Mouse (Mus musculus): Measurements from ENCODE around the gene Ptprd.

Gene Ptprd

GRCm38 (mm10) chr4:76025571-76026325, 2186.0 kb downstream of the Ptprd start:
- no peak for DNase-seq (ENCODE audit: low spot score in 2 of 2)

DNA sequence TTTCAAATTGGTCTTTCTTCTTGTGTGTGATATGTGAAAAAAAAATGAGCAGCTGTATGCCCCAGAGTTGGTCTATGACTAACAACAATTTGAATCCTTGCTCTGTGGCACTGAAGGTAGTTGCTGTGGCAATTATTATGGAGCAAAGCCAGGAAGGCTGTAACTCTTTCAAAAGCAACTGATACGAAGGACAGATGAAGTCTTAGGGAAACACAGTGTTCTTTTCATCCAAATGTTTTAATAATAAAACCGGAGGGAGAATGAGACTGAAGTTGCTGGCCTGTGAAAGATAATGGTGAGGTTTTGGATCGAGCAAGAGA, 2187.3 kb downstream of the Ptprd start:
- no peak for DNase-seq (ENCODE audit: low spot score in 2 of 2)

DNA sequence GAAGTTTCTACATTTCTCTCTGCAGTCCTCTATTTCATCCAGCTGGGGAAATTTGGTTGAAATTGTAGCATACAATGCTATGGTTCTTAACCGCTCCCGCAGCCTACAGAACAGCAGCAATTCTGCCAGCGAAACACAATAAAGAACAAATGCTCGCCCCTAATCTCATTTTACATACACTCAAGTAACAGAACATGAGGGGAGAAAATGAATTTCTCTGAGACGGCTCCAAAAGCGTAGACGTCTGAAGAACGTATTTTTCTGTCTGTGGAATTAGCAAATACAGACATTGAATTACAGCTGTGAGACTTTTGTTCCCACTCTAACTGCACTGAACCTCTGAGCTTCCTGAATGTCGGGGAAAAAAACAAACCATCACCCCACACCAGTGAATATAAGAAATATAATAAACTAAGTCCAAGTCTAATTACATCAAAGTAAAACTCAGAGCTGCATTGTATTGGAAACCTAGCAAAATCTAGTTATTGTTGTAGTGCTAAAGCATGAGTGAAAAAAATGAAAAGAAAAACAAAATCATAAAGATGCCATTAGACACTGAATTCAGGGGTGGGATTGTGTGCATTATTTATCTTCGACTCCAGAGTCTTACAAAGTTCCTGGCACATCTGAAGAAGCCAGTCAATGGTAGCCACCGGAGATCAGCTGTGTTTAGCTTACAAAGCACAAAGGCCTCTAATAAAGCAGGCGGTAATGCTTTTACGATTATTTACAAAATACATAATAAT, 2187.8 kb downstream of the Ptprd start:
- DNase-seq (ENCODE audit: low spot score in 2 of 2), result no peak

GRCm38 (mm10) chr4:76021670-76022069, 2190.1 kb downstream of the Ptprd start:
- DNase-seq (ENCODE audit: low spot score in 2 of 2), result no peak

GRCm38 (mm10) chr4:76015026-76015425, 2196.7 kb downstream of the Ptprd start:
- DNase-seq (ENCODE audit: low spot score in 2 of 2), result no peak

- no peak for DNase-seq (ENCODE audit: low spot score in 2 of 2)
Measured at GRCm38 (mm10) chr4:76014151-76014840, 2197.5 kb downstream of the Ptprd start.

DNA sequence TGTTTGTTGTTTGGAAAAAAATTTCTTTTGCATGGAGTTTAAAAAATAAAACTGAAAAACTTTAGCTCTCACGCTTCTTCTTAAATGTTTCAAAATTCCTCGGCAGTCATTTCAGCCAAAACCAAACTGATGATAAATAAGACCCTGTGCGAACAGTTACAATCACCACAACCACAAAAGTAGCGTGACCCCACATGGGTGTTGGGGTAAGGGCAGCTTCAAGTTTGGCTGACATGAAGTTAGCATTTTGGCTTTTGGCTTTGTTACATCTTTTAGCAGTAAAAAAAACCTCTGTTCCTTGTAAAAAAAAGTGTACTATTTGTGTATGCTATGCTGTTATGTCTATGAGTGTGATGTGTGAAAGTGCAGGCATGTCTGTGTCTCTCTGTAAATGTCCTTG, 2203.2 kb downstream of the Ptprd start:
- no peak for DNase-seq (ENCODE audit: low spot score in 2 of 2)

DNA sequence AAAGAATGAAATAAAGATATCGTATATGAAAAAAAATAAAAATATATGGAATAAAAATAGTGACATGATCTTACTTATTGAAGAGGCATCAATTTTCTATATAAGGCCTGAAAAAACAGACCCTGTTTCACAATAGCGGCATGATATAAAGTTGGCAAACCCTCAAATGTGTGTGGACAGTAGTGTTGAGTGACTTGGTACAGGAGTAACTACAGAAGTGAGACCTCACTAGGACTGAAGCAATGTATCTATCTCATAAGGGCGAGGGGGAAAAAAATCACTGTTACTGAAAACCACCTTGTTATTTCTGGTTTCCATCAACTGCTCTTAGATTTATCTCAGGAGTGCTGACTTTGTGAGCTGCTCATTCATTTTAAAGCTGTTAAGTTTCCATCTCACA, 2204.5 kb downstream of the Ptprd start:
- no peak for DNase-seq (ENCODE audit: low spot score in 2 of 2)

GRCm38 (mm10) chr4:76006717-76007116, 2205.0 kb downstream of the Ptprd start:
- DNase-seq (ENCODE audit: low spot score in 2 of 2), result no peak

- DNase-seq (ENCODE audit: low spot score in 2 of 2), result no peak
Measured at GRCm38 (mm10) chr4:76004161-76004560, 2207.6 kb downstream of the Ptprd start.

DNA sequence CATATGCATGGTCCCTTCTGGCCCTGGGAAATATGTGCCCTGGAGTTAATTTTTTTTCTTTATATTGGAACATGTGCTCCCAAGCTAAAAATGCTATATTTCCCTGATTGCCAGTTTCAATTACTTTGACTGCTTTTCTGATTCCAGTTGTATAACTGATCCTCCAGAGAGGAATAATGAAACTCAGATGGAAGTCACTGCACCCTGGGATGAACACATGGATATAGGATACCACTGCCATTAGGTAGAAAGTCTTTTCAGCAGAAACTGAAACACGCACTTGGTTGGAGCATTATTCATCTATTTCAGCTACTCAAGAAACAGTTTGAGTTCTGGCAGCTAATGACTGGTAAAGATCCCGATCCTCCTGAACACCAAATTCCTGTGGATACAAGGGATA, 2211.5 kb downstream of the Ptprd start:
- no peak for DNase-seq (ENCODE audit: low spot score in 2 of 2)

GRCm38 (mm10) chr4:75995841-75996240, 2215.9 kb downstream of the Ptprd start:
- DNase-seq (ENCODE audit: low spot score in 2 of 2), result no peak

DNA sequence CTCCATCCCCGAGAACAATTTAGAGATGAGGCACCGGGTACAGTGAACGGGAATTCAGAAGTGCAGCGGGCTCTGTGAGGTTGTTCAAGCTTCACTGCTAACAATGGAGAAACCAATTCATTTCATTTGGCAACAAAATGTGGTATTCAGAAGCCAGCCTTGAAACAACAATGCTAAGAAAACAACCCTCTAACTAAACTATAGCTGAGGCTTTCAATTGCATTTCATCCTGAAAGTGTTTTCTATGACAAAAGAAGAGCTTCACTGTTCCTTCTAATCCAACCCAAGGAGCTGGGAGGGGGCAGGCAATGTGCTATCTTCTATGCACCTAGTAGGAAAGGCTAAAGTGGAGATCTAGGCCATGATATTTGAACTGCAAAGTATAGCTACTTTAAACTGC, 2217.2 kb downstream of the Ptprd start:
- DNase-seq (ENCODE audit: low spot score in 2 of 2), result no peak

DNA sequence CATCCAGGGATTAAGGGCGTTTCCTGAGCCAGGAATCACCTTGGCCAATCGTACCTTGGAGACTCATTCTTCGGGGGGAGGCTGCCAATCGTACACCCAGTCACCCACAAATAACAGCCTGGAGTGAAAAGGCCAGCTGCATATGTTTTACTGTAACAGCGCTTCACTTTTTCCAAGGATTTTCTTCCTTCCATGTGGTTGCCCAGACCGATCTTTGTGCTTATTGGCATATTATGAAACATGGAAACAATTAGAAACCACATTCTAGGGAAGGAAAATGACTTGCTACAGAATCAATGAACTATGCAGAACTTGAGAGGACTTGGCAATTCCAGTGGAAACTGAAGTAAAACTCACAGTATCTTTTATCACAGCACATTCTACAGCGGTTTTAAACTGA, 2218.7 kb downstream of the Ptprd start:
- DNase-seq (ENCODE audit: low spot score in 2 of 2), result no peak

DNA sequence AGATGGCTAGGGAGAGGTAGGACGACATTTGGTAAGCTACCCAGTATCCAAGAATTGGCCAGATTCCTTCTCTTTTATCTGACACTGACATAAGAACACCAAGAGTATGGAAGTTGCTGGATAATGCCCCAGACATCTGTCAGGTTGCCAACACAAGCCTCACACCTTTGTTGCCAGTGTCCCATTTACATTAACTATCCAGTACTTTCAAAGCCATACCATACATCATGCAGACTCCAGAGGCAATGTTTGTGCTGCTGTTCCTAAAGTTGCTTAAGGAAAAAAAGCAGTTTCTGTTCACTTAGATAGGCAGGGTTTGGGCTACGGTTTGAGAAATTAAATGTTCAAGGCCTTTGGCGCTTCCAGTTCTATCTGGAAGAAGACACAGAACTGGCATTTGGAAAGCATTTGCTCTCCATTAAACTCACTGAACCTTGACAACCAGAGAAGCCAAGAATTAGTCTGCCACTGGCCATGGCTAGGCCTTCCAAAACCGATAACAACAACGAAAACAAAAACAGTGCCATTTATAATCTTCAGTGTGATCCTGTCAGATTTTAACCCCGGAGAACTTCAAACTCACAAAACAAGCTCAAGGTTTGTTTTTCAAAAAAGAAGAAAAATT, 2220.0 kb downstream of the Ptprd start:
- DNase-seq (ENCODE audit: low spot score in 2 of 2), result no peak

DNA sequence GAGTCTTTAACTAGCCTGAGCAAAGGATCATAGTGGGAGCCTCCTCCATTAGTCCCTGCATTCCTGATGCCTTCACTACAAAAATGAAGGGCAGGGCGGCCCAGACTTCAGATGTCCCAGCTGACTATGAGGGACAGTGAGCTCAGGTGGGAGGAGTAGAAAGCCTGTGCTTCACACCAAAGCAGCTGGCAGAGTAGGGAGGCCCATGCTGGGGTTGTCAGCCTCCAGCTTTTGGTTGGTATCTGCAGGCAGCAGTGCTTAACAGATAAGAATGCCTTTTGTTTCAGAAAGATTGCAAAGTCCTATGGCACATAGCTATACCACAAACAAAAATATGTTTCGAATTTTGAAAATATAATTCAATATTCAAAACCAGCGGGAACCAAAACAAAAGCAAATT, 2237.0 kb downstream of the Ptprd start:
- no peak for DNase-seq (ENCODE audit: low spot score in 2 of 2)

- no peak for DNase-seq (ENCODE audit: low spot score in 2 of 2)
Measured at GRCm38 (mm10) chr4:75973322-75973721, 2238.4 kb downstream of the Ptprd start.

- DNase-seq (ENCODE audit: low spot score in 2 of 2), result no peak
Measured at GRCm38 (mm10) chr4:75969961-75970360, 2241.8 kb downstream of the Ptprd start.

DNA sequence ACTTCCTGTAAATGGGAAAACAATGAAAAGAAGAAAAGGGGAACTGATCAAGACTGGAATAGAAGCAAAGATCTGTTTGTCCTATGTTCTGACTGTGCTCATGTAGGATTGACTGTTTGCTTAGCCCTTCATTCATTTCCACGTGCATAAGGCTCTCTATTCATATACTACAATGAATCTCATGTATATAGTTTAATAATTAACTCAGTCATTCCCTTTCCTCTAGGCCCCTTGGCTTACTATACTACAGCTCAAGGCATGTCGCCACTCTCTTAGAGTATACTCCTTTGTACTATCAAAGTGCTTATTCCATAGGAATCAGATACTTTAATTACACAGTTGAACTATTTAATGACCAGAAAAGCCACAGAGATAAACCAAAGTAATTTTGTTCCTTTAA, 2243.1 kb downstream of the Ptprd start:
- no peak for DNase-seq (ENCODE audit: low spot score in 2 of 2)

GRCm38 (mm10) chr4:75965810-75966209, 2246.0 kb downstream of the Ptprd start:
- DNase-seq (ENCODE audit: low spot score in 2 of 2), result no peak

GRCm38 (mm10) chr4:75962916-75963315, 2248.8 kb downstream of the Ptprd start:
- no peak for DNase-seq (ENCODE audit: low spot score in 2 of 2)

GRCm38 (mm10) chr4:75961865-75962264, 2249.9 kb downstream of the Ptprd start:
- DNase-seq (ENCODE audit: low spot score in 2 of 2), result no peak
